Mouse (Mus musculus): ENCODE measurements around the gene Eml1. TPM values are rescaled to one million over a fixed set of nuclear protein-coding genes. Genes with fewer than 3 reads are reported as not detected.

The Eml1 gene
- polyA plus RNA-seq, 1 experiment from 2014 or later, result 27.8 TPM

- no peaks in the 10 kb centered on the region for H3K36me3 ChIP-seq (ENCODE audit: control insufficient read depth, insufficient read depth)
- H3K4me2 ChIP-seq (replicated peaks; ENCODE audit: low read depth), result no peak overlapping the region
- no peaks in the 10 kb centered on the region for H3K9me3 ChIP-seq (ENCODE audit: control insufficient read depth)
- WGBS, result 53% methylated on average over 2 of the region's 2 CpGs
- H3K9ac ChIP-seq (ENCODE audit: low read depth, low read length), result no peak overlapping the region
- no peak for ATAC-seq
- H3K27ac ChIP-seq (ENCODE audit: low read depth, low read length), result no peak overlapping the region
- H3K4me1 ChIP-seq (replicated peaks; ENCODE audit: control insufficient read depth, insufficient read depth, low read length), result no peaks in the 10 kb centered on the region
- no peak for TF ChIP-seq CTCF (IDR thresholded peaks at IDR 0.05; ENCODE audit: low read depth)
- no peak overlapping the region for H3K4me3 ChIP-seq (ENCODE audit: low read depth, low read length)
- peaks cover 23% of the 10 kb centered on the region; the same call in 1 of the 2 replicates for H3K27me3 ChIP-seq (replicated peaks; ENCODE audit: control insufficient read depth, insufficient read depth, low read length)
Observed at GRCm38 (mm10) chr12:108354284-108354683, 16.5 kb upstream of the Eml1 start.

- Histone ChIP-seq H3K36me3 (ENCODE audit: control insufficient read depth, insufficient read depth) (no peaks in the 10 kb centered on the region), H3K9ac (ENCODE audit: low read depth, low read length) (no peak overlapping the region), H3K4me1 (replicated peaks; ENCODE audit: control insufficient read depth, insufficient read depth, low read length) (no peaks in the 10 kb centered on the region), H3K27me3 (replicated peaks; ENCODE audit: control insufficient read depth, insufficient read depth, low read length) (peaks cover 23% of the 10 kb centered on the region; the same call in 1 of the 2 replicates), H3K27ac (ENCODE audit: low read depth, low read length) (no peak overlapping the region), H3K4me3 (ENCODE audit: low read depth, low read length) (no peak overlapping the region), H3K9me3 (ENCODE audit: control insufficient read depth) (no peaks in the 10 kb centered on the region), H3K4me2 (replicated peaks; ENCODE audit: low read depth) (no peak overlapping the region)
- ATAC-seq, result no peak
- TF ChIP-seq CTCF (IDR thresholded peaks at IDR 0.05; ENCODE audit: low read depth), result no peak
- WGBS, result 89% methylated on average over 1 of the region's 1 CpGs
Observed at GRCm38 (mm10) chr12:108355271-108355670, 15.5 kb upstream of the Eml1 start.

GRCm38 (mm10) chr12:108355986-108356385 lies 14.8 kb upstream of the Eml1 start:
- Histone ChIP-seq H3K9me3 (ENCODE audit: control insufficient read depth) (no peaks in the 10 kb centered on the region), H3K27me3 (replicated peaks; ENCODE audit: control insufficient read depth, insufficient read depth, low read length) (peaks cover 23% of the 10 kb centered on the region; the same call in 1 of the 2 replicates), H3K4me3 (ENCODE audit: low read depth, low read length) (no peak overlapping the region), H3K4me1 (replicated peaks; ENCODE audit: control insufficient read depth, insufficient read depth, low read length) (no peaks in the 10 kb centered on the region), H3K36me3 (ENCODE audit: control insufficient read depth, insufficient read depth) (no peaks in the 10 kb centered on the region), H3K4me2 (replicated peaks; ENCODE audit: low read depth) (no peak overlapping the region), H3K27ac (ENCODE audit: low read depth, low read length) (no peak overlapping the region), H3K9ac (ENCODE audit: low read depth, low read length) (no peak overlapping the region)
- no peak for ATAC-seq
- TF ChIP-seq CTCF (IDR thresholded peaks at IDR 0.05; ENCODE audit: low read depth), result no peak

GRCm38 (mm10) chr12:108363796-108364195 lies 7.0 kb upstream of the Eml1 start:
- no peaks in the 10 kb centered on the region for H3K36me3 ChIP-seq (ENCODE audit: control insufficient read depth, insufficient read depth)
- H3K9ac ChIP-seq (ENCODE audit: low read depth, low read length), result no peak overlapping the region
- WGBS, result 4% methylated on average over 5 of the region's 5 CpGs
- no peak overlapping the region for H3K4me3 ChIP-seq (ENCODE audit: low read depth, low read length)
- peak; percentile 96 for TF ChIP-seq CTCF (IDR thresholded peaks at IDR 0.05; ENCODE audit: low read depth)
- no peak overlapping the region for H3K4me2 ChIP-seq (replicated peaks; ENCODE audit: low read depth)
- H3K27ac ChIP-seq (ENCODE audit: low read depth, low read length), result no peak overlapping the region
- H3K9me3 ChIP-seq (ENCODE audit: control insufficient read depth), result no peaks in the 10 kb centered on the region
- no peaks in the 10 kb centered on the region for H3K4me1 ChIP-seq (replicated peaks; ENCODE audit: control insufficient read depth, insufficient read depth, low read length)
- H3K27me3 ChIP-seq (replicated peaks; ENCODE audit: control insufficient read depth, insufficient read depth, low read length), result no peaks in the 10 kb centered on the region
- ATAC-seq, result peak; percentile 80

GRCm38 (mm10) chr12:108365340-108365739 lies 5.4 kb upstream of the Eml1 start:
- no peaks in the 10 kb centered on the region for H3K27me3 ChIP-seq (replicated peaks; ENCODE audit: control insufficient read depth, insufficient read depth, low read length)
- peak; percentile 62 for TF ChIP-seq CTCF (IDR thresholded peaks at IDR 0.05; ENCODE audit: low read depth)

GRCm38 (mm10) chr12:108365868-108366267 lies 4.9 kb upstream of the Eml1 start:
- no peak overlapping the region for H3K4me2 ChIP-seq (replicated peaks; ENCODE audit: low read depth)
- H3K27me3 ChIP-seq (replicated peaks; ENCODE audit: control insufficient read depth, insufficient read depth, low read length), result no peaks in the 10 kb centered on the region
- WGBS, result 23% methylated on average over 7 of the region's 7 CpGs
- no peak overlapping the region for H3K9ac ChIP-seq (ENCODE audit: low read depth, low read length)
- no peaks in the 10 kb centered on the region for H3K9me3 ChIP-seq (ENCODE audit: control insufficient read depth)
- no peaks in the 10 kb centered on the region for H3K4me1 ChIP-seq (replicated peaks; ENCODE audit: control insufficient read depth, insufficient read depth, low read length)
- no peak overlapping the region for H3K4me3 ChIP-seq (ENCODE audit: low read depth, low read length)
- no peak for TF ChIP-seq CTCF (IDR thresholded peaks at IDR 0.05; ENCODE audit: low read depth)
- no peaks in the 10 kb centered on the region for H3K36me3 ChIP-seq (ENCODE audit: control insufficient read depth, insufficient read depth)
- H3K27ac ChIP-seq (ENCODE audit: low read depth, low read length), result no peak overlapping the region
- no peak for ATAC-seq

More at GRCm38 (mm10) chr12:108365340-108365739, 5.4 kb upstream of the Eml1 start:
- no peak overlapping the region for H3K4me2 ChIP-seq (replicated peaks; ENCODE audit: low read depth)
- 21% methylated on average over 3 of the region's 3 CpGs for WGBS
- no peak for ATAC-seq
- no peaks in the 10 kb centered on the region for H3K36me3 ChIP-seq (ENCODE audit: control insufficient read depth, insufficient read depth)
- no peak overlapping the region for H3K27ac ChIP-seq (ENCODE audit: low read depth, low read length)
- H3K4me3 ChIP-seq (ENCODE audit: low read depth, low read length), result no peak overlapping the region
- H3K9ac ChIP-seq (ENCODE audit: low read depth, low read length), result no peak overlapping the region
- no peaks in the 10 kb centered on the region for H3K9me3 ChIP-seq (ENCODE audit: control insufficient read depth)
- H3K4me1 ChIP-seq (replicated peaks; ENCODE audit: control insufficient read depth, insufficient read depth, low read length), result no peaks in the 10 kb centered on the region

GRCm38 (mm10) chr12:108367909-108368308 lies 2.8 kb upstream of the Eml1 start:
- no peak overlapping the region for H3K9ac ChIP-seq (ENCODE audit: low read depth, low read length)
- WGBS, result 82% methylated on average over 2 of the region's 2 CpGs
- H3K4me2 ChIP-seq (replicated peaks; ENCODE audit: low read depth), result no peak overlapping the region
- H3K27ac ChIP-seq (ENCODE audit: low read depth, low read length), result no peak overlapping the region
- TF ChIP-seq CTCF (IDR thresholded peaks at IDR 0.05; ENCODE audit: low read depth), result no peak
- no peaks in the 10 kb centered on the region for H3K27me3 ChIP-seq (replicated peaks; ENCODE audit: control insufficient read depth, insufficient read depth, low read length)
- no peaks in the 10 kb centered on the region for H3K36me3 ChIP-seq (ENCODE audit: control insufficient read depth, insufficient read depth)
- no peak overlapping the region for H3K4me3 ChIP-seq (ENCODE audit: low read depth, low read length)
- no peak for ATAC-seq
- H3K4me1 ChIP-seq (replicated peaks; ENCODE audit: control insufficient read depth, insufficient read depth, low read length), result no peaks in the 10 kb centered on the region
- H3K9me3 ChIP-seq (ENCODE audit: control insufficient read depth), result no peaks in the 10 kb centered on the region
